17 mouse cellular contexts compared by ENCODE assay signal in genomic region chr13:107791770-107792169, GRCm38 (mm10).
A peak's percentile ranks its signal among the peaks of the same experiment; 100 is the strongest.
DNase-seq lines count a peak whose midpoint lies in the region; ATAC-seq lines count a peak whose summit lies in the region.
"Had no signal": no experiment of that assay in that cellular context is flagged by ENCODE, and none has a peak within 500 bp of the region (broad histone marks: within the 10 kb centered on the region; RNA-seq: fewer than 3 reads in every experiment).

No protein-coding gene starts in this region.

- H3K4me3 ChIP-seq in heart, embryonic 11.5 days (ENCODE audit: low read depth, low read length): no peak overlapping the region
- no peak overlapping the region for H3K4me3 ChIP-seq in hindbrain, embryonic 12.5 days
- no peak overlapping the region for H3K4me3 ChIP-seq in hindbrain, embryonic 16.5 days (ENCODE audit: low read length)
- H3K4me3 ChIP-seq in lung, embryonic 16.5 days (ENCODE audit: low read length): no peak overlapping the region
- H3K4me3 ChIP-seq: embryonic facial prominence, embryonic 10.5 days; forebrain, embryonic 15.5 days; heart, embryonic 13.5 days had no signal

- no peak for DNase-seq in heart, adult 9 months (ENCODE audit: low spot score in 2 of 2)
- DNase-seq in lung, postnatal 14 days: no peak
- no peak for DNase-seq in MN1 (ENCODE audit: low spot score)
- DNase-seq: adrenal gland, adult 8-10 months; adrenal gland, postnatal 36 days; cerebellum, adult 2 months; cerebellum, postnatal 10 days; gastrocnemius, postnatal 14 days; kidney, adult 11 months had no signal

- H3K27me3 ChIP-seq in heart, embryonic 11.5 days (ENCODE audit: control insufficient read depth, insufficient read depth, low read length): no peaks in the 10 kb centered on the region
- H3K27me3 ChIP-seq in hindbrain, embryonic 12.5 days: no peaks in the 10 kb centered on the region
- H3K27me3 ChIP-seq in hindbrain, embryonic 16.5 days (replicated peaks; ENCODE audit: control insufficient read depth, insufficient read depth, low read length): no peaks in the 10 kb centered on the region
- no peaks in the 10 kb centered on the region for H3K27me3 ChIP-seq in lung, embryonic 16.5 days (ENCODE audit: control insufficient read depth, insufficient read depth, low read depth, low read length)
- H3K27me3 ChIP-seq: forebrain, embryonic 15.5 days; heart, embryonic 13.5 days had no signal

- H3K4me2 ChIP-seq in heart, embryonic 11.5 days: 0 out of 2 replicates have a peak overlapping the region, but pooled peaks have one; percentile 14
- H3K4me2 ChIP-seq in hindbrain, embryonic 12.5 days (replicated peaks): no peak overlapping the region
- H3K4me2 ChIP-seq in hindbrain, embryonic 16.5 days (ENCODE audit: low read length): no peak overlapping the region
- no peak overlapping the region for H3K4me2 ChIP-seq in lung, embryonic 16.5 days (ENCODE audit: low read depth, low read length)
- H3K4me2 ChIP-seq: forebrain, embryonic 15.5 days; heart, embryonic 13.5 days had no signal

- H3K9me3 ChIP-seq in heart, embryonic 11.5 days (replicated peaks; ENCODE audit: control insufficient read depth, low read length): no peaks in the 10 kb centered on the region
- H3K9me3 ChIP-seq in hindbrain, embryonic 12.5 days (replicated peaks): no peaks in the 10 kb centered on the region
- no peaks in the 10 kb centered on the region for H3K9me3 ChIP-seq in hindbrain, embryonic 16.5 days (ENCODE audit: control insufficient read depth, low read length)
- no peaks in the 10 kb centered on the region for H3K9me3 ChIP-seq in lung, embryonic 16.5 days (ENCODE audit: control insufficient read depth, low read length)
- H3K9me3 ChIP-seq: embryonic facial prominence, embryonic 10.5 days; forebrain, embryonic 15.5 days; heart, embryonic 13.5 days had no signal

- no peaks in the 10 kb centered on the region for H3K36me3 ChIP-seq in heart, embryonic 11.5 days (ENCODE audit: control insufficient read depth, insufficient read depth, low read length)
- H3K36me3 ChIP-seq in hindbrain, embryonic 12.5 days: 0 out of 2 replicates have a peak, but pooled peaks cover 5% of the 10 kb centered on the region
- no peaks in the 10 kb centered on the region for H3K36me3 ChIP-seq in hindbrain, embryonic 16.5 days (ENCODE audit: control insufficient read depth, insufficient read depth, low read length)
- H3K36me3 ChIP-seq in lung, embryonic 16.5 days (ENCODE audit: control insufficient read depth, insufficient read depth, low read length): no peaks in the 10 kb centered on the region
- H3K36me3 ChIP-seq: forebrain, embryonic 15.5 days had no signal

- 43% methylated on average over 9 of the region's 9 CpGs for WGBS in heart, embryonic 11.5 days (ENCODE audit: insufficient replicate concordance)
- 86% methylated on average over 9 of the region's 9 CpGs for WGBS in hindbrain, embryonic 12.5 days
- 78% methylated on average over 9 of the region's 9 CpGs for WGBS in hindbrain, embryonic 16.5 days
- 80% methylated on average over 9 of the region's 9 CpGs for WGBS in lung, embryonic 16.5 days

- no peak overlapping the region for H3K9ac ChIP-seq in heart, embryonic 11.5 days (ENCODE audit: low read depth, low read length)
- no peak overlapping the region for H3K9ac ChIP-seq in hindbrain, embryonic 12.5 days
- no peak overlapping the region for H3K9ac ChIP-seq in hindbrain, embryonic 16.5 days (ENCODE audit: low read depth, low read length)
- no peak overlapping the region for H3K9ac ChIP-seq in lung, embryonic 16.5 days (ENCODE audit: low read length)
- H3K9ac ChIP-seq: forebrain, embryonic 15.5 days; heart, embryonic 13.5 days had no signal

- H3K27ac ChIP-seq in heart, embryonic 11.5 days (ENCODE audit: low read depth, low read length): no peak overlapping the region
- H3K27ac ChIP-seq in hindbrain, embryonic 12.5 days: no peak overlapping the region
- H3K27ac ChIP-seq in hindbrain, embryonic 16.5 days (ENCODE audit: low read depth, low read length): no peak overlapping the region
- H3K27ac ChIP-seq in lung, embryonic 16.5 days (ENCODE audit: low read length): no peak overlapping the region
- H3K27ac ChIP-seq: embryonic facial prominence, embryonic 10.5 days; forebrain, embryonic 15.5 days; heart, embryonic 13.5 days had no signal

- peaks cover 31% of the 10 kb centered on the region for H3K4me1 ChIP-seq in heart, embryonic 11.5 days (ENCODE audit: control insufficient read depth, insufficient read depth, low read length)
- peaks cover 40% of the 10 kb centered on the region for H3K4me1 ChIP-seq in hindbrain, embryonic 12.5 days
- H3K4me1 ChIP-seq in hindbrain, embryonic 16.5 days (ENCODE audit: control insufficient read depth, insufficient read depth, low read depth, low read length): peaks cover 11% of the 10 kb centered on the region
- H3K4me1 ChIP-seq in lung, embryonic 16.5 days (replicated peaks; ENCODE audit: control insufficient read depth, insufficient read depth, low read length): peaks cover 13% of the 10 kb centered on the region; the same call in 1 of the 2 replicates

- ATAC-seq in heart, embryonic 11.5 days (replicated peaks; ENCODE audit: insufficient number of reproducible peaks, low FRiP score, low TSS enrichment): peak; percentile 46; the same call in 1 of the 2 replicates
- 0 out of 2 replicates have a peak, but pooled peaks have one; percentile 8 for ATAC-seq in hindbrain, embryonic 12.5 days (ENCODE audit: low FRiP score)
- no peak for ATAC-seq in hindbrain, embryonic 16.5 days
- peak; percentile 38; the same call in 1 of the 2 replicates for ATAC-seq in lung, embryonic 16.5 days (ENCODE audit: low read depth)
- peak; percentile 9; the same call in 1 of the 2 replicates for ATAC-seq in monocyte, adult 5-6 weeks (replicated peaks; ENCODE audit: insufficient number of reproducible peaks, low FRiP score, low TSS enrichment, poor library complexity, severe bottlenecking)
- ATAC-seq: forebrain, embryonic 15.5 days had no signal
